In the genomic region with DNA sequence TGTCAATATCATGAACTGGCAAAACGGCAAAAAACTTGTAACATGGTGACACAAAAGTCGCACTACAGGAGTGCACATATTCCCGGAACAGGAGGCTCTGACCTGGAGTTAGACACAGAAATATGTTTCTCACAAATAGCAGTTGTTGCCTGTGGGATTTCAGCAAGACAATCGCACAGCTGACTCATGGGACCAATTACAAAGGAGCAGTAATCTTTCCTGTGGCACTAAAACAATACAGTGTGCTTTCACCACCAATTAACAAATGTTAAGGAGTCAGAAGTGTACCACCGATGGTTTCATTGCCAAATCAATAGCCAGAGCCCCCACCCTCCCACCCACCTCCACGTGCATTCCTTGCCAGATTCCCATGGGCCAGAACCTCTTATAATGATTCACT, we compare ENCODE assay signal across 10 mouse cellular contexts.
DNase-seq lines count a peak whose midpoint lies in the region; ATAC-seq and TF ChIP-seq lines count a peak whose summit lies in the region.
"Had no signal": no experiment of that assay in that cellular context is flagged by ENCODE, and none has a peak within 500 bp of the region (broad histone marks: within the 10 kb centered on the region; RNA-seq: fewer than 3 reads in every experiment).

No protein-coding gene starts in this region.

- peaks cover 92% of the 10 kb centered on the region for H3K79me2 ChIP-seq in C2C12 (ENCODE audit: control insufficient read depth, insufficient read depth)

- CTCF ChIA-PET in Patski (lab: Charles Lee) = interaction anchor here (1.0 to 2.1 kb wide), 4 partner anchors 10 to 53 kb away, joined by 3 to 8 read pairs (median 4); no protein-coding TSS in a partner anchor

- H3K9ac ChIP-seq in heart, embryonic 13.5 days = peak overlapping the region; percentile 81
- peak overlapping the region; percentile 41 for H3K9ac ChIP-seq in hindbrain, embryonic 15.5 days
- H3K9ac ChIP-seq: liver, embryonic 13.5 days had no signal

- WGBS in heart, embryonic 13.5 days = 65% methylated on average over 6 of the region's 6 CpGs
- WGBS in hindbrain, embryonic 15.5 days = 26% methylated on average over 6 of the region's 6 CpGs

- no peak for DNase-seq in heart, adult 11 months
- no peak for DNase-seq in Patski (ENCODE audit: low read depth, low spot score)
- no peak for DNase-seq in ovary, postnatal 36 days (ENCODE audit: low spot score)
- DNase-seq in lung, postnatal 4 days = no peak
- no peak for DNase-seq in gastrocnemius, postnatal 10 days
- DNase-seq: liver, embryonic 13.5 days; lung, postnatal 36 days had no signal

- H3K27ac ChIP-seq in heart, embryonic 13.5 days (replicated peaks) = peak overlapping the region; percentile 94
- peak overlapping the region; percentile 97 for H3K27ac ChIP-seq in hindbrain, embryonic 15.5 days (replicated peaks)
- H3K27ac ChIP-seq: liver, embryonic 13.5 days had no signal

- POLR2A ChIA-PET in Patski (lab: Charles Lee) = no interaction called here

- peaks cover 77% of the 10 kb centered on the region for H3K4me1 ChIP-seq in heart, embryonic 13.5 days
- peaks cover 44% of the 10 kb centered on the region for H3K4me1 ChIP-seq in hindbrain, embryonic 15.5 days (replicated peaks)
- H3K4me1 ChIP-seq: liver, embryonic 13.5 days had no signal

- no peaks in the 10 kb centered on the region for H3K9me3 ChIP-seq in heart, embryonic 13.5 days
- no peaks in the 10 kb centered on the region for H3K9me3 ChIP-seq in hindbrain, embryonic 15.5 days
- H3K9me3 ChIP-seq: liver, embryonic 13.5 days had no signal

- ATAC-seq in heart, embryonic 13.5 days (ENCODE audit: extremely low read depth, insufficient number of reproducible peaks, low FRiP score, low TSS enrichment) = no peak
- ATAC-seq in Patski = peak; percentile 51
- no peak for ATAC-seq in hindbrain, embryonic 15.5 days (ENCODE audit: low FRiP score, low read depth)

- H3K4me3 ChIP-seq in heart, embryonic 13.5 days = peak overlapping the region; percentile 43; the same call in 1 of the 2 replicates
- H3K4me3 ChIP-seq in C2C12 (ENCODE audit: insufficient read depth, poor library complexity, severe bottlenecking) = no peak overlapping the region
- H3K4me3 ChIP-seq in hindbrain, embryonic 15.5 days = peak overlapping the region; percentile 51
- H3K4me3 ChIP-seq: liver, embryonic 13.5 days had no signal

- in situ Hi-C loops in Patski (cut with MboI; ENCODE audit: low pct_unique_long_range_greater_than_20kb) = no loop called here

- TF ChIP-seq CTCF in C2C12 (IDR thresholded peaks at IDR 0.05; ENCODE audit: control insufficient read depth, insufficient read depth, insufficient read length) (no peak), Patski (IDR thresholded peaks at IDR 0.05) (no peak)

- H3ac ChIP-seq in C2C12 (ENCODE audit: control insufficient read depth, insufficient read length, low read depth) = no peak overlapping the region

- H3K36me3 ChIP-seq in heart, embryonic 13.5 days = no peaks in the 10 kb centered on the region
- no peaks in the 10 kb centered on the region for H3K36me3 ChIP-seq in C2C12 (ENCODE audit: control insufficient read depth, insufficient read depth)
- no peaks in the 10 kb centered on the region for H3K36me3 ChIP-seq in hindbrain, embryonic 15.5 days
- H3K36me3 ChIP-seq: liver, embryonic 13.5 days had no signal

- no peaks in the 10 kb centered on the region for H3K27me3 ChIP-seq in heart, embryonic 13.5 days (replicated peaks)
- no peaks in the 10 kb centered on the region for H3K27me3 ChIP-seq in C2C12 (ENCODE audit: control insufficient read depth, insufficient read depth, insufficient read length)
- H3K27me3 ChIP-seq in Patski = no peaks in the 10 kb centered on the region
- H3K27me3 ChIP-seq in hindbrain, embryonic 15.5 days = no peaks in the 10 kb centered on the region
- H3K27me3 ChIP-seq: liver, embryonic 13.5 days had no signal

- H3K4me2 ChIP-seq in heart, embryonic 13.5 days = peak overlapping the region; percentile 70
- peak overlapping the region; percentile 59 for H3K4me2 ChIP-seq in hindbrain, embryonic 15.5 days
- H3K4me2 ChIP-seq: liver, embryonic 13.5 days had no signal

- peaks cover 22% of the 10 kb centered on the region for H3K79me3 ChIP-seq in C2C12 (ENCODE audit: low read depth)

TF ChIP-seq in C2C12, 6 proteins besides CTCF, POLR2A, EP300 and RAD21:
- TF ChIP-seq USF1 (IDR thresholded peaks at IDR 0.05; ENCODE audit: low read depth) (peak; percentile 6), MYOG (IDR thresholded peaks at IDR 0.05; ENCODE audit: control insufficient read depth, extremely low read depth, insufficient read length) (no peak), MYOD1 (IDR thresholded peaks at IDR 0.05; ENCODE audit: control insufficient read depth, insufficient read length, low read depth) (peak; percentile 70), FOSL1 (IDR thresholded peaks at IDR 0.05; ENCODE audit: insufficient read depth, low read length, poor library complexity, severe bottlenecking) (no peak)
